Mouse (Mus musculus): ENCODE measurements around the gene Pecam1. TPM values are rescaled to one million over a fixed set of nuclear protein-coding genes. Genes with fewer than 3 reads are reported as not detected.
"Not testable (repeated sequence)": the region's sequence is repeated elsewhere in the genome, so short reads cannot be mapped to it uniquely, and the experiment has no call there.

The Pecam1 gene
- total RNA-seq, 2 experiments from 2014 or later, result 71.1 to 90.8 TPM

DNA sequence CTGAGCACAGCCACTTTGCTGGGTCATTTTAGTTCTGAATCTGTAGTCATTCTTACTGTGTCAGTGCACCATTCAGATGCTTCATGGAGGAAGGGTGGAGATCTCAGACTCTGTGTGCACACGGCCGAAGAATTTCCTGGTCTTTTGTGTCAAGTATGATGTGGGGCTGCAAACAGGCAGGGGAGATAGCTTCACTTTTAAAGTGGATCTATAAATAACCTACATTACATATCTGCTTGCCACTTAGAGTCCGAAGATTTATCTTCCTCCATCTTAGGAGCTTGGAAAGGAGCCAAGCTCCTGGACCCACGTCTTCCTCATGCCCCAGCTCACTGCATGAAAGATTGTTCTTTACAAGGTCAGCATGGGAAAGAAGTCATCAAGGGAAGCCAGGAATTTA lies 19.7 kb downstream of the Pecam1 start:
- DNase-seq, result no peak

DNA sequence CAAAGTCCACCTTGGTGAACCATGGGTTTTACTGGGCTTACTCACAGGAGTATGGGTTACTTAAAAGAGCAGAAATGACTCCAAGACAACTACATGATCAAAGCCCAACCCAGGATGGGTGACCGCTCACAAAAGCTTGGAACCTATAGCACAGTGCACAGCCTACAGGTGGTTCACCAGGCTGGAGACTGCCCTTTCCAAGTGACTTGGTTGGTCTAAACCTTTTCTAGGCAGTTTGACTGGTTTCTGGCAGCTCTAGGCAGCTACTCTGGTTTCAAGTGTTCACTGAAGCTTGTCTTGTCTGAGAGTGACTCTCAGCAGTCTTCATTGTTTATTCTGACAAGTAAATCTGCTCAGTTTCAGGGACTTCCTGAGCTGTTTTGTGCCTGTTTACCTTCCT lies 20.8 kb downstream of the Pecam1 start:
- no peak for DNase-seq

DNA sequence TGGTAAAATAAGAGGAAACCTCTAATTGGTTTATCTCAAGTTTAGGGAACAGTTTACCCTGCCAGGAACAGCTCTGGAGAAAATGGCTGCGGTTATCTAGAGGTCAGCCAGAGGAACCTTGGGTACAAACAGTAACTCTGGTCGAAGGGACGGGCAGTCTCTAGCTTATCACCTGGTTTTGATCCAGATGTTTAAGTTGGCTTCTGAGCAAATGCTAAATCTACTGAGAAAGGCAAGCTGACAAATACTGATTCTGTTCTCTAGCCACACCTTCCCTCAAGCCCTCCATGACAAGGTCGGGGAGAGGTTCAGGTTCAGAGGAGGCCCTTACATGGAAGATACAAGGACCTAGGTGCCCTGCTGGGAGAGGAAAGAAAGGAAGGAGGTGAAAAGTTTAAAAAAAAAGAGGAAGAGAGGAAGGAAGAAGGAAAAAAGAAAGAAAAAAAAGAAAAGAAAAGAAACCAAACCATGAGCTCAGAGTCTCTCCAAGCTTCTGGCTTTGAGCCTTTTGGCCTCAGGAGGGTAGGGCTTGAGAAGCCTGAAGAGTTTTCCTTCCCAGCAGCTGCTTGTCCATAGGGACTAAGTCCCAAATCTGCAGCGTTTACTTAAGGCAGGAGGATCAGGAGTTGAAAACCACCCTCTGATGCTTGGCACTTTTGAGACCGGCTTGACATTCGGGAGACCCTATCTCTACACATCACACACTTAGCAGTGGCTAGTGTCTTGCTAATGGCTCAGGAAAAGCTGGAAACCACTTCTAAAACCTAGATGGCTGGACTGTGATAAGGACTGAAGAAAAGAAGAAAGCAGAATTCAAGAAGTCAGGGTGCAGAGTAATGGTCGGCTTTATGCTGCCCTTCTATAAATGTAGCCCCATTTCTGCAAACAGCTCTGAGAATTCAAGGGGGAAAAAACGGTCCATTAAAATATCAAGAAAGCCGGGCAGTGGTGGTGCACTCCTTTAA lies 21.7 kb downstream of the Pecam1 start:
- no peak for DNase-seq

DNA sequence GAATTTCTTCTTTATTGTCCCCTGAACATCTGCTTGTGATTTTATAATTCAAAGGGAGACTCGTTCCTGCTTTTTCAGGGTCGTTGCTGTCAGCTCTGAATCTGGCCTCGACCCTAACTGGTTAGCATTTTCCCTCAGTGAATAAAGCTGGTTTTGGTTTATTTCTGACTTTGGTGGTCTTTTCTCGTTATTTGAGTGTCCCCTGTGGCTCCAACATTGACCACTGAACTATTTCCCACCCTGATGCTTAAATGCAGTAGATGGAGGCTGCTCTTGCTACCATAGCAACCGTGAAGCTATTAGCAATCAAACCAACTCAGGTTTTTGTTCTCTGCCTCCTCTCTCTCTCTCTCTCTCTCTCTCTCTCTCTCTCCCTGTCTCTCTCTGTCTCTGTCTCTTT lies 22.5 kb downstream of the Pecam1 start:
- no peak for DNase-seq

DNA sequence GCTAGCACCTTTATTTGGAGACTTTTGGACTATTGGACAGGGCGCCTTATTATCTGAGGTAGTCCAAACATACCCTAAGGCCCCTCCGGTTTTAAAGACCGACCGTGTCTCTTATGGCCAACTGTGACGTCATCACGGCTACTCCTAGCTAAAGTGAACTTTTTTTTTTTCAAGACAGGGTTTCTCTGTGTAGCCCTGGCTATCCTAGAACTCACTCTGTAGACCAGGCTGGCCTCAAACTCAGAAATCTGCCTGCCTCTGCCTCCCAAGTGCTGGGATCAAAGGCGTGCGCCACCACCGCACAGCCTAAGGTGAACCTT lies 25.6 kb downstream of the Pecam1 start:
- not testable (repeated sequence) for DNase-seq

DNA sequence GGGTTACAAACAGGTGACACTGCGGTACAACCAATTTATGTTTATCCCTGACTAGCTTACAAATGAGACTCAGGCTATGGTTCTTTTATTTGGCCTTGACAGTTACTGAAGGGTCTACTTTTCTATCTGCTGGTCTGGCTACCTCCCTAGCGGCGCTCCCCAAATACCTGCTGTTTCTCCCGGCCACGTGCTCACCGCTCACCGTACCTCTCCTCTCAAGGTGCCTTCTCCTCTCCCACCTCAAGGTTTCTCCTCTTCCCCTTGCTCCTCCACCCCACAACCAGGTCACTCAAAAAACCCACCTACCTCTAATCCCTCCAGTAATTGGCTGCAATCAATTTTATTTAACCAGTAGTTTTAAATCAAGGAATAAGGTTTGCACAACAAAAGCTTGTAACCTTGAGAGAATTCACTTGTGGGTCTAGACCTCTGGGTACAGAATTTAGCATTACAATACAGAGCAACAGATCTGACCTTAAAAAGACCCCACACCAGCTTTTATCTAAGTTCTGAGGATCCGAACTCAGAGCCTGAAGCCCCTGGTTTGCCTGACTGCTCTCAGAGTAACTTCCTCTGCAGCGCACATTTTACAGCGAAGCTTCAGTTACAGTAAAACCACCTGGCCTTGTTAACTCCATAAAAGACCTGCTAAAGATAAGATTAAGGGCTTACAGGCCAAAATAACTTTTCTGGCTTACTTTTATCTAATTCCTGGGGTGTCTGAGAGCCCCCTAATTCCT lies 26.1 kb downstream of the Pecam1 start:
- no peak for DNase-seq

DNA sequence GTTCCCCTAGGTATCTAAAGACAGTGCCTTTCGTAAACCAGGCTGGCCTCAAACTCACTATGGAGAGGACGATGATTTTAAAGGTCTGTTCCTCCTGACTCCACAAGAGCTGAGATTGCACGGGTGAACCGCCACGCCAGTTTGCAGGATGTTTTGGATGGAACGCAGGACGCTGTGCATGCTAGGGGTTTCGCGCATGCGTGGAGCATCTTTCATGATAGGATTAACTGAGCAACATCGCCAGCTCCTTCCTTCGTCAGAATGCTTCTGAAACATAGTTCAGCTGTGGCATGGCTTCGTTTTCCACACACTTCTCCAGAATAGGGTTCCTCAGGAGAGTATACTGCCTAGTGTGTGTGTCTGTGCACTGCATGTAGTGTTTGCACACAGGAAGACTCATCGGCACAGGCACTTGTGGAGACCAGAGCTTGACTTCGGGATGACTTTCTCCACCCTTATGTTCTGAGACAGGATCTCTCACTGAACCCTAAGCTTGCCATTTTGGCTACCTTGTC lies 26.8 kb downstream of the Pecam1 start:
- DNase-seq, result no peak

DNA sequence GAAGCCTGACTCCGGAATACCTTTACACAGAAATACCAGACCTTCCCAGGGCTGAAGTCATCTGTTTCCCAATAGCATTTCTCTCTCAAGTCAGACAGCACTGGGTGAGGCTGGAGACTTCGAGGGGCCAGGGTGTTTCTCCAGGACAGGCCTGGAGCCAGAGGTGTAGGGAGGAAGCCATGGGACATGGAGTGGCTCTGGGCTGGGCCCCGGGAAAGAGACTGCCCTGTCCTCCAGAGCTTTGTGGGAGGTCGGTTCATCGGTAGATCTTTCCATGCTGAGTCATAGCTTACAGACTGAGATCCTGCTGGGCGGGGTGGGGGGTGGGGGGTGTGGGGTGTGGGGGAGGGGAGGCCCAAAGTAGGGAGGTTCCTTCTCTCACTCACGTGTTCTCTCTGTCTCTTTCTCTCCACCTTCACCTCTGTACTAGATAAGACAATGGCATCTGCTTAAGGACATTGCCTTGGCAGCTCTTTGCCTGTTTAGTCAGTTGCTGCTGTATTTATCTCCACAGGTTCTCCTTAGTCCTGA lies 27.5 kb downstream of the Pecam1 start:
- DNase-seq, result peak; percentile 49 to 63

DNA sequence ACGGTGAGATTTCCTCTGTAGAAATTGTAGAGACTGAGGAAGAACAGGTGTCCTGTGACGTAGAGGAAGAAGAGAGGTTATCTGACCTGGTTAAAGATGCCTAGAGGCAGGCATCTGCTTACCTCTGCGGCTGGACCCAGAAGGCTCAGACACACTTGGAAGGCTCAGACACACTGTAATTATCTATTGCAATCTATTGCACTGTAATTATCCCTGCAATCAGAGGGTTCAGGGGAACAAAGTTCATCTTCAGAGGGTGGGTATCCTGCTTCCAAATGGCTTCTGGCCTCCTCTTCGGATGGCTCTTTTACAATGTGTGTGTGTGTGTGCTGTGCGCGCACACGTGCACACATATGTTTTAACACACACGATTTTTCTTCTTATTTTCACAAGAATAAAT lies 30.0 kb downstream of the Pecam1 start:
- DNase-seq, result no peak

DNA sequence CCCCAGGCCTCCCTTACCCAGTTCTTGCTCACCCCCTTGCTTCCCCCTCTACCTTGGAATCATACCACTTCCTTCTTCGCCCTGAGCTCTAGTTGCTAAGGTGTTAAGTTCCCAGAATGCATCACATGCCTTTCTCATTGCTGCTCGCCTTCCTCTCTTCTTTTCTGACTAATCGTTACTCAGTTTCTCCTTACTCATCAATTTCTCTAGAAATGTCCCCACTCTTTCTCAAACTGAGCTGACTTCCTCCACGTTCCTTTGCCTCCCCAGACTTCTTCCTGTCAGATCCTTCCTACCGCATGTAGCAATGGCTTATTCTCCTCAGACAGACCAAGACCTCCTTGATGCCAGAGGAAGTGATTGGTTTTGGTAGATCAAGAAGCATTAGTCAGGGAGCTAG lies 33.9 kb downstream of the Pecam1 start:
- DNase-seq, result no peak

DNA sequence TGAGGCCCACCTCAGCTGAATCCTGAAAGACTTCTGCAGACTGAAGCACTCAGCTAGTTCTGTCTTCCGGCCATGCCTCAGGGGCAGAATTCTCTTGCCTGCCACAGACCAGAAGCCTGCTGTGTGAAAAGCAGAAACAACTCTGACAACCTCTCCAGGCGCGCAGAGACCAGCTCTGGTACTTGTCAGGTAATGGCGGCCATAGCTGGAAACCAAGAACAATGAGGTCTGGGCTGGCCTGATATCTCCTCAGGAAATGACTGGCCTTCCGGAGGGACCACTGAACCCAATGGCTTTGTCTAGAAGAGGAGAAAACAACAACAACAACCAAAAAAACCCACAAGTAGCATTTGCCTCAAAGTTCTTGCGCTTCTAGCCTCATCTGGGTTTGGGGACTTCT lies 35.4 kb downstream of the Pecam1 start:
- DNase-seq, result peak in 1 of 2 experiments; percentile 23

DNA sequence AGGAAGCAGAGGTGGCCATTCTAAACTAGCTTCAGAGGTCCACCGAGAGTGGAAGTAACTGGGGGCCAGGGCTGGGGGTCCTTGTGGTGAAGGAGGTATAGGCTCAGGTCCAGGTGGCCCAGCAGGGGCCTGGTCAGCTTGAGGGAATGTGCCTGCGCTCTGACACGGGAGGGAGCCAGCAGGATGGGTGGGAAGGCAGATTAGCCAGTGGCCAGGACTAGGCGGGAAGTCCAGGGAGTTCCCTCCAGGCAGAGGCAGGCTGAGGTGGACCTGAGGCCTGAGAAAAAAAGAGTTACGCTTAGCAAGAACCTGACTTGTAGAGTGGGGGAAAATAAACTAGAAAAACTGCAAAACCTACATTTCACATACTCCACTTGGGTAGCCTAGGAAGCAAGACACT lies 39.6 kb downstream of the Pecam1 start:
- peak in 1 of 2 experiments; percentile 22 for DNase-seq

DNA sequence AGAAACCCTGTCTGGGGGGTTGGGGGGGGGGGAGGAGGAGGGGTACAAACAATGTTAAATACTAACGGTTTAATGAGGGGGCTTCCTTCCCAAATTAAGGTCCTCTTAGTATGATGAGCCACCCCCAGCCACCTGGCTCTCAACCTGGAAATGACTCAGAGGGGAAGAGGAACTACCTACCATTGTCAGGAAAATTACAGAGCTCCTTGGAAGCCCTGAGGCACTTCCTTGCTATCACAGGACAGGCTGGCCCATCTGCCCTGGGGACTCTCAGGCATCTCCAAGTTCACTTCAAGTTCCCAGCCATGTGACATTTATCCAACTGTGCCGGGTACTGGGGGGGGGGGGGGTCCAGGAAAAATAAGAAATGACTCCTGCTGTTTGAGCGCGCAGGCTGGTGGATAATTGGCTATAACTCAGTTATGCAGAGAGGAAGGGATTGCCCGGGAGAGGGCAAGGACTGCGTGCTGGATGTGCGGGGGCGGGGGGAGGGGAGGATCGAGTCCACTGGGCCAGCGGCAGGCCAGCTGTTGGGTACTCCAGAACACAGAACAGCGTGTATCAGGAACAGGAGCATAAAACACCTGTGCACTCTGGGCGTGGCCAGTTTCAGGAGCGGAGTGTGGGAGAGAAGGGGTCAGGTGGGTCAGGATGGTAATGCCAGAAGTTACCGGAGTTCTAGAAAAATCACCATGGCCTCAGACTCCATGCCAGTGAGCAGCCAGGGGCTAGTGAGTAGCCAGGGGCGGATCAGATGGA lies 41.0 kb downstream of the Pecam1 start:
- no peak for DNase-seq

DNA sequence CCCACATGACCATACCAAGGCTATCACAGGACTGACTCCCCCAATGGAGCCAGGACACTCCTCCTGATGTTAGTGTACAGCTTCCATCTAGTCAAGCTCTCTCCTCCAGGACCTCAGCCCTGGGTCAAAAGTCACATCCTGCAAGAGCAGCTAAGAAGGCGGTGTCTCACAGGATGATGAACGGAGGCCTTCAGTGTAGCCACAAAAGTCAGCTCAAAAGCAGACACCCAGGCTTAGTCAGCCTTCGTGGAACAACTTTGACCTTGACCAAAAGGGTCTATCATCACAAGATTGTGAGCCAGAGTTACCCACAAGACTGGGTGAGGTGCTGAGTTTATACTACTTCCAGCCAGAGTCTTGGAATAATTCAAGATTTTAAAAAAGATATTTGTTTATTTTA lies 42.6 kb downstream of the Pecam1 start:
- DNase-seq, result peak; percentile 39 to 56

DNA sequence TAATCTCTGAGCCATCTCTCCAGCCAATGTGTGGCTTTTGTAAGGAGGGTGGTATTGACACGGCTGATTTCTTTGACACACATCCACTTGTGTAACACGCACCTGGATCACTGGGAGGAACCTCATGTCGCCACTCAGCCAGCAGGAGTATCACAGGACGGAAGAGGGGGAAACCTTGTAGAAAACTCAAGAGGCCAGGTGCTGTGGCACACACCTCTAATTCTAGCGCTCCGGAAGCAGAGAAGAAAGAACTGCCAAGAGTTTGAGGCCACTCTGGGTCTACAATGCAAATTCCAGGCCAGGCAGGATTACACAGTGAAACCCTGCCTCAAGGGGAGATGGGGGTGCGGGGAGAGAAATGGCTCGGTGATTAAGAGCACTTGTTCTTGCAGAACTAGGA lies 43.3 kb downstream of the Pecam1 start:
- no peak for DNase-seq

DNA sequence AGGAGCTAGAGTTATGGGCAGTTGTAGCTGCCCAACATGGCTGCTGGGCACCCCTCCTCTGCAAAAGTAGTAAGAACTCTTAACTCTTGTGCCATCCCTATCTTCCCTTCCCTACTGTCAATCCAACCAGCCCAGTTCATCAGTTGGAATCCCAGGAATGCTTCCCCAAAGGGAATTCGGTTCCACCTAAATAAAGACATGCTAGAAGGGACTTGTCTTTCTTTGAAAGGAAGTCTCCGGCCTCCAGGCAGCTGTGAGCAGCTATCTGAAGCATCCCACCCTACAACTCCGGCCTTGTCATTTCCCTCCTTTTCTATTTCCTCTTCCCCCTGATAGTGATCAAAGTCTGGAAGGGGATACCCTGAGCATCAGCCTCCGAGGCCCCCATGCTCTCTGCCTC lies 44.2 kb downstream of the Pecam1 start:
- DNase-seq, result no peak

DNA sequence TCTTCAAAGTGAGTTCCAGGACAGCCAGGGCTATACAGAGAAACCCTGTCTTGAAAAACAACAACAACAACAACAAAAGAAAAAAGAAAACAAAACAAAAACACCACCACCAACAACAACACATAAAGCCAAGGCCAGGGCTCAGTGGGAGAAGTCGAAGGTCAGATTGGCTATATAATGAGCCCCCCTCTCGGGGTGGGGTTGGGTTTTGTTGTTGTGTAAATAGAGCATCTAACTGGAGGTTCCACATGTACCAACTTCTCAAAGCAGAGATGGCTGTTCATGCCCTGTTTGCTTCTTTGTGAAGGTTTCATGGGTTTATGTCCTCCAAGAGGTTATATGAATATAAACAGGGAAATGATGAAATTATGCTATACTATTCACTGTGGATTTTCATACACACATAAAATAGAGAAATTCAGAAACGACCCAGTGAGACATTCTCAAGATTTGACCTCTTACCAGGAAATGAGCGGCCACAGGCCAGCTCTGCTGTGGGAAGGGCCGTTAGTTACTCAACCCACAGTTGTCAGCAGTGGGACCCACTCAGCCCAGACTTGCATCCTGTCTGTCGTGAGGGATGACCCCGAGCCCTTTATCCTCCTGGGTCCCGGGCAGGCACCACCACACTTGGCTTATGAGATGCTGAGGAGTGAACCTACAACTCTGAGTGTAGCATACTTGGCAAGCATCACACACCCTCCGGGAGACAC lies 45.9 kb downstream of the Pecam1 start:
- DNase-seq, result no peak

DNA sequence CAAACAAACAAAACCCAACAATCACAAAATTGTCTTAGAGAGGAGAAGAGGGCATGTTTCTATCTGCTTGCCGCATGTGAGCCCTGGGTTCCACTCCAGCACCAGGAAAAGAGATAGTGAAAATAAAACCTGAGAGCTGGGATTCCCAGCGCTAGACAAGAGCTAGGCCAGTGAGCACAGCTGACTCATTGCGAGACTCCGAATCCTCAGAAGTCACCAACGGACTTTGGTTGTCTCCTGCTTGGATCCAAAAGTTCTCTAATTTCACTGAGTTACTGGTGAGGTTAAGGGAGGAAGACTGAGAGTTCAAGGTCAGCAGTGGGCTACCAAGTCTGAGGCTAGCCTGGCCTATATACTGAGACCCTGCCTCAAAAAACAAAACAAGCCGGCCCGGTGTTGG lies 46.5 kb downstream of the Pecam1 start:
- DNase-seq, result no peak

DNA sequence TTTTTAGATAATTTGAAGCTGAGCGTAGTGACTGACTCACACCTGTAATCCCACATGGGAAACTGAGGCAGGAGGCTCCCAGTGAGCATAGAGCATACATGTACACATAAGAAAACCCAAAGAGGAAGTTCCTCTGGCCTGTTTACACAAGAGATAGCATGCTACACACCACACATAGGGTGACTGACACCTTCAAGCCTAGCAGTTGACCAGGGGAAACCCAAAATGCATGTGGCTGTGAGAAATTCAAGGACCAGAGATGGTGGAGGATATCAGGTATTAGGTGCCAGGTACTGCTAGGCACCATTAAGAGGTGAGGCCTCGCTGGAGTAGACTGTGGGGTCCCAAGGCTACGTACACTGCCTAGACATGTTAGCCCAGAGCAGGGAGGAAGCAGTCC lies 47.8 kb downstream of the Pecam1 start:
- DNase-seq, result no peak

DNA sequence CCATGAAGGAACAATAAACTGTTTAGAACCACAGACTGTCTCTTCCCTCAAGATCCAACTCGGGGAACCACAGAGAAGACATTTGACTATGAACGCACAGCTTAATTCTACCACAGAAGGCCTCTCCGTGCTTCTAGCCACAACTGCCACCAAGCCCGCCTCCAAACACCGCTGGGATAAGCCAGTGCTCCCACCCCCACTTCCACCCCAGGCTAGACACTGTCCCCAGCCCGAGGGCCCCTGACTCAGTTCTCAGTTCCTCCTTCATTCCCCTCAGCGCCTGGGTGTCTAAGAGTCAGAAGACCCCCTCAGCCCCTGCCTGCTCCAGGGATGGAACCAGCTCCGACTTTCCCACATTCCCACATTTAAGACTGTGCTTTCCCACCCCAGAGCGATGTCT lies 48.8 kb downstream of the Pecam1 start:
- no peak for DNase-seq

DNA sequence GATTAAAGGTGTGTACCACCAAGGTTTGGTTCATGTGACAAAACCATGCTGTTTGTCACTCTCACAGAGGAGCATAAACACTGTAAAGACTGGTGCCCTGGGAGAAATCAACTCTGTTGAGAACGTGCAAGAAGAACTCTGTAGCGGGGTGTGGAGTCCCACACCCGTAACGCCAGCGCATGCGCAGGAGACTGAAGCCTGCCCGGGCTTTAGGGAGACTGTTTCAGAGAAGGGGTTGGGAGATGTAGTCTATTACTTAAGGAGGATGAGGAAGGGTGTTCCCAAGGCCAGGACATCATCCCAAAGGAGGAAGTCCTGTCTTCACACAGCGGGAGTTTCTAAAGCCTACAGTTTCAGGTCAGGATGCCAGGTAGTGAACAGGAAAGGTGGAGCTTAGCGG lies 51.3 kb downstream of the Pecam1 start:
- no peak for DNase-seq

DNA sequence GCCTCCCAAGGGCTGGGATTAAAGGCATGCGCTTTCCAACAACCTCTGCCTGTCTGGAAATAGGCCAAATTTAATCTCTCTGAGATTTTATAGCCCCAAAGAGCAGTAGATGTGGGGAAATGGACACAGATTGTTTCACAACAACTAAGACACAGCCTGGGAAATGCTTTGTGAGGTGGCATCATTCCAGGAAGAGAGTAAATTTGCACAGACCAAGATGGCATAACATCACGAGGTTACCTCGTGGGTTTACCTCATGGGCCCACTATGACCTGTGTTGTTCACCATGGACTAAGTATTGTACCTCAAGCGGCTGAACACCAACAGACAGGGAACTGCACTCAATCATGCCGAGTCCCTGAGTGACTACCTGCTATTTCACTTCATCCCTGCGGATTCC lies 52.1 kb downstream of the Pecam1 start:
- DNase-seq, result no peak

Data from adrenal gland, postnatal 36 days (tissue).